Mouse (Mus musculus): ENCODE results near the gene Creb3. TPM values are rescaled to one million over a fixed set of nuclear protein-coding genes. Genes with fewer than 3 reads are reported as not detected.
"Not testable (repeated sequence)": the region's sequence is repeated elsewhere in the genome, so short reads cannot be mapped to it uniquely, and the experiment has no call there.

The Creb3 gene
- total RNA-seq, 2 experiments from 2014 or later = 34.9 to 41.8 TPM

- no peak for DNase-seq
These were observed 21.3 kb downstream of the Creb3 start for GRCm38 (mm10) chr4:43583421-43583820.

DNA sequence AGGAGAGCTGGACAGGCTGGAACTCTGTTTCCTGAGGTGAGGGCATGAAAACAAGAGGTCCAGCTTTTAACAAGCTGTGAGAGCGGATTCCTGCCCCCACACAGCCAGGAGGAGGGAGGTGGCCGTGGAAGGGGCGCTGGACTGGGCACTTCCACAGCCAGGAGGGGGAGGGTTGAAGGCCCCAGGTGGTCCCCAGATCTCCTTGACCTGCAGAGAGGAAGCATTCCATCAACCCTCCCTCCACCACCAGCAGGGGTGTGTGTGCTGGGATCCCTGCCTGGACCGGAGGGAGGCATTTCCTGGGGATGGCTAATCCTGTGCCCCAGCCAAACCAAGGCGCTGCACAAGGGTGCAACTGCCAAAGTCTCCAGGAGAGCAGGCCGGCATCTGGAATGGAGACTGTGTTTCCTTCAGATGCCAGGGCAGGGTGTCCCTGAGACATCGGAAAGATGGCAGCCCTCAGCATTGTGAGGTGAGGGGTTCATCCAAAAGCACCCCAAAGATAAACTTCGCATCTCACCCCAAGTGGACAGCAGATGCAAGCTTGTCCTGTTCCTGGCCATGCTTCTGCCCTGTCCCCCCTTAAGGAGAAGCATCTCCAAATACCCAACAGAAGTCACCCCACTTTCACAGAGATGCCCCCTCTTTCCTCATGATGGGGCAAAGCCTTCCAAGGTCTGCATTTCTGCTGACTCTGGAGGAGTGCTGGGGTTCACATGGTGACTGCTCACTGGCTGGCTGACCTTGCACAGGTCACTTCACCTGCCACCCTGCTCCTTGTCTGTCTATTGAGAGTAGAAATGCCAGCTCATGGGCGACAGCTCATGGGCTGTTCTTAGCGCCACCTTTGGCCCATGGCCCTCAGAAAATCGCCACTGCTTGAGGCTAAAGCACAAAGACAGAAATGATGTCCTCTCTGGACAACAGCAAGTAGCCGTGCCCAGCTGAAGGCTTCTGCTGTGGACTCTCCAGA lies 22.6 kb downstream of the Creb3 start, which contains the start of gene Msmp:
Gene Msmp (minus strand): TSS at position 51 of the 973 bp plus-strand sequence.
- peak; percentile 43 for DNase-seq

GRCm38 (mm10) chr4:43585682-43586081 lies 23.6 kb downstream of the Creb3 start:
- no peak for DNase-seq

- DNase-seq = peak; percentile 70
These were observed 24.3 kb downstream of the Creb3 start for GRCm38 (mm10) chr4:43586411-43586810.

- DNase-seq = no peak
These were observed 25.5 kb downstream of the Creb3 start for GRCm38 (mm10) chr4:43587681-43588080.

GRCm38 (mm10) chr4:43591543-43591942 lies 29.4 kb downstream of the Creb3 start:
- DNase-seq = no peak

DNA sequence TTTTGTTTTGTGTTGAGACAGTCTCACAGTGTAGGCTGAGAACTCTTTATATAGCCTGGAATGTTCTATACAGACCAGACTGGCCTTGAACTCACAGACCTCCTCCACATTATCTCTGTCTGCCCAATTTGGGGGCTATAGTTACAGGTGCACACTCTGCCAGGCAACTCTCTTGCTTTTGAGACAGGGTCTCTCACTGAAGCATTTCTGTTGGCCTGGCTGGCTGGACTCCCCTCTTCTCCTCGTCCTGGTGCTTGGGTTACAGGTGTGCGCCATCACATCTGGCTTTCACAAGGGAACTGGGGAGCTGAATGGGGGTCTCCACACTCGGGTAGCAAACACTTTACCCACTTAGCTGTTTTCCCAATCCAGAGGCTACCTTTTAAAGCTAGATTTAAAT lies 29.8 kb downstream of the Creb3 start:
- DNase-seq = no peak

GRCm38 (mm10) chr4:43593453-43593852 lies 31.3 kb downstream of the Creb3 start:
- DNase-seq = no peak

DNA sequence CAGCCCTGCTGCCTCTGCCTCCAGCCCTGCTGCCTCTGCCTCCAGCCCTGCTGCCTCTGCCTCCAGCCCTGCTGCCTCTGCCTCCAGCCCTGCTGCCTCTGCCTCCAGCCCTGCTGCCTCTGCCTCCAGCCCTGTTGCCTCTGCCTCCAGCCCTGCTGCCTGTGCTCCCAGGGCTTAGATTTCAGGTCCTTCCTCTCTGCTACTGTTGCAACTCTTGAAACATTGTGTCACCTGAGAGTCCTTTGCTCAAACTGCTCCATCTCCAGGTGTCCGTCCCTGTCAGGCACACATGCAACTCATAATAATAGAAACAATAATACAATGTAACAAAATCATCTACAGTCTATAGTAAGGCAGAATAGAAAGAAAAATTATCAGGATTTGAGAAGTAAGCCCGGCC lies 34.5 kb downstream of the Creb3 start:
- DNase-seq = not testable (repeated sequence)

GRCm38 (mm10) chr4:43598200-43598599 lies 36.1 kb downstream of the Creb3 start:
- DNase-seq = no peak

DNA sequence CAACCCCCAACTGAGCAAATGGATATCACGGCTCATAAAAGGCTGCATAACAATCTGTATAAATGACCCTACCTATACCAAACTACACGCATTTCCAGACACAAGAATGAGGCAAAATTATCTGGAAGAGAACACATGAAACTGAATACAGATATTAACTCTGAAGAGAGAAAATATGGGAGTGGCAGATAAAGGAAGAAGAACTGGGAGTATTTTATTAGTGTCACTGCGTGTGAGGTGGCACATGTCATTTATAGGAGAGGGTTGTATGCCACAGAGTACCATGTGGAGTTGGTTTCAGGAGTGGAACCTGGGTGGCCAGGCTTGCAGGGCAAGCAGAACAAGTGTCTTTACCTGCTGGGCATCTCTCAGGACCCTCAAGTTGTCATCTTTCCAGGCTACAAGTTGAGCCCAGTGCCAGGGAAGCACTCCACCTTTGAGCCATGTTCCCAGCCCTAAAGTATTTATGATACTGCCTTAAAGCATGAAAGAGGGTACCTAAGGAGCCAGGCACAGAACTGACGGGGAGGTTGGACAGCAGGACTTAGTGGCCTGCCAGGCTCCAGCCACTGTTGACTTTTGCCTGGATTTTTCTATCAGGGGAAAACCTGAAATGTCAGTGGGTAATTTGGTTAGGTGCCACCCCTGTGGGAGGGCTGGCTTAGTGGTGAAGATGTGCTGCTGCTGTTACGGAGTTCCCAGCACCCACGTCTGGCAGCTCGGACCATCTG lies 36.7 kb downstream of the Creb3 start:
- DNase-seq = no peak

DNA sequence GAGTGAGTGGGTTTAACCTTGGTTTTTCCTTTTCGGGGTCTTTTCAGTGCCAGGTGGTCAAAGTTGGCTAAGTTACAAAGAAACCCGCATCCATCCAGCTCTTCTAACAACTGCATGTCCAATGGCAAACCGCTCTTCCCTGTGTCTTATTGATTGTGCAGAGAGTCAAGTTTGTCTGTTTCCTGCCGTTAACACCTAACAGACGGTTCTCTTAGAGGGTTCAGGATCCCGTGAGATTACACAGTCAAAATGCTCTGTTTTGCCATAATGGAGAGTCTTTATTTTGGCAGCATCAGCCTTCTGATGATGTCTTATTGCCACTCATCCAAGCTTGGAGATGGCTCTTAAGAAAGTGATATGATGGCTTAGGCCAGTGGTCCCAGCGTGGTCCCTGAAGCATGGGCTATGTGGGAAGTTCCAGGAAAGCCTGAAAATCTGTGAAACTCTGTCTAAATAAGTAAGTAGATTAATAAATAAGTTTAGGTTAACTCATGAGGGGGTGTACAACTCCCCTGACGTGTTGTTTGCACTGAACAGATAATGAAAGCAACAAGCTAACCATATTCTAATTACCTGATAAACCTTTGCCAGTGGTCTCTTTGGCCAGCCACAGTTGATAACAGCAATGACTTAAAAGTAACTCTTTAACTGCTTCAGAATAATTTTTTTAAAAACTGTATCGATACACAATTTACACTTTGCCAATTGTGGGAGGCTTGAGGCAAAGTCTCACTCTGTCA lies 38.2 kb downstream of the Creb3 start:
- DNase-seq = no peak

GRCm38 (mm10) chr4:43604099-43604498 lies 42.0 kb downstream of the Creb3 start:
- no peak for DNase-seq

GRCm38 (mm10) chr4:43604751-43605685 lies 42.9 kb downstream of the Creb3 start:
- no peak for DNase-seq

- DNase-seq = no peak
These were observed 50.4 kb downstream of the Creb3 start for GRCm38 (mm10) chr4:43612534-43612933.

GRCm38 (mm10) chr4:43613060-43613730 lies 51.1 kb downstream of the Creb3 start:
- DNase-seq = no peak

Data from gastrocnemius, postnatal 25 days (tissue).